Mouse (Mus musculus) lung, adult 2 months (tissue): ENCODE measurements around the gene Slc24a1.

Source experiments
- CTCF ChIP-seq: fragments of 200-500 bp; IDR thresholded peaks from 2 replicates; pipeline ENCODE4 v1.5.1; 2011; ENCODE audit warnings: mild to moderate bottlenecking, low read length, control low read depth; ENCODE audit not compliant: insufficient read depth
- POLR2A ChIP-seq: fragments of 200-500 bp; IDR thresholded peaks from 2 replicates; pipeline ENCODE4 v1.6.1; 2011; ENCODE audit warnings: low read depth, mild to moderate bottlenecking, control low read depth, low read length, borderline replicate concordance; ENCODE audit errors: extremely low read depth

DNA sequence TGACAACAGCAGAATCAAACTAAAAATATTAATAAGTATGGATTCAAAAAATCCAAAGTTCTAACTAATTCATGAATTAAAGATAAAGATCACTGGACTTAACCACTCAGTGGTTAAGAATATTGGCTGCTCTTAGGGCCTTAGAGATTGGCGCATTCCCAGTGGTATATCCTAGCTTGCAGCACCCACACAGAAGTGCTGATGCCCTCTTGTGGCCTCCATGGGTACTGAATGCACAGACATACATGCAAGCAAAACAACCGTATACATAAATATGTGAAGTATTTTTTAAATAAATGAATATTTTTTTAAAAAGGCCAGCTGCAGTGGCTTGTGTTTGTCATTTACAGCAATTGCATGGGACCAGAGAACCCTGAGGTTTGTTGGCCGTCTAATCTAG is 48.0 kb downstream of the Slc24a1 start:
- TF ChIP-seq CTCF: peak; percentile 83
- no peak for TF ChIP-seq POLR2A
